Mouse (Mus musculus): Measurements from ENCODE around the gene Nrl.

Gene Nrl

GRCm38 (mm10) chr14:55478651-55479599 lies 45.9 kb downstream of the Nrl start, which contains the start of gene Dhrs4:
Gene Dhrs4, plus strand, starts transcription at chr14:55478758.
- DNase-seq, result peak; percentile 86

GRCm38 (mm10) chr14:55477829-55478228 lies 47.0 kb downstream of the Nrl start:
- DNase-seq, result no peak

GRCm38 (mm10) chr14:55477421-55477820 lies 47.4 kb downstream of the Nrl start:
- DNase-seq, result no peak

GRCm38 (mm10) chr14:55475654-55476053 lies 49.1 kb downstream of the Nrl start:
- no peak for DNase-seq

GRCm38 (mm10) chr14:55470806-55471205 lies 54.0 kb downstream of the Nrl start:
- DNase-seq, result no peak

GRCm38 (mm10) chr14:55469821-55470220 lies 55.0 kb downstream of the Nrl start:
- DNase-seq, result peak; percentile 20

- peak; percentile 65 for DNase-seq
Measured at GRCm38 (mm10) chr14:55469041-55469440, 55.7 kb downstream of the Nrl start.
